Mouse (Mus musculus) kidney, postnatal 0 days (tissue): ENCODE measurements at regions not wholly inside any gene's neighbourhood (a gene's known extent, or its start where the extent isn't known, plus 50 kb on each side); places are given as distances from the start of the nearest gene placed in this dataset.

Source experiments
- ATAC-seq: fragments of 200-750 bp; cut with Nextera tagmentation; replicated peaks from 2 replicates; pipeline ENCODE4 v1.8.0; 2017; ENCODE audit warnings: low read depth, moderate number of reproducible peaks, moderate TSS enrichment, moderate library complexity; ENCODE audit not compliant: low FRiP score
- DNase-seq: peaks from one replicate; pipeline ENCODE4 v3.0.0-alpha.2; 2016; ENCODE audit warnings: low spot score
- H3K27ac ChIP-seq: fragments of 300-500 bp; sonication (generic); 2 replicates; pipeline ENCODE4 v1.5.1; 2014; ENCODE audit warnings: mild to moderate bottlenecking
- H3K27me3 ChIP-seq: fragments of 300-500 bp; sonication (generic); 2 replicates; pipeline ENCODE4 v1.6.1; 2014; ENCODE audit warnings: low read length, mixed read lengths; ENCODE audit not compliant: insufficient read depth
- H3K36me3 ChIP-seq: fragments of 300-500 bp; sonication (generic); 2 replicates; pipeline ENCODE4 v1.6.1; 2014; ENCODE audit warnings: low read length, mixed read lengths; ENCODE audit not compliant: insufficient read depth
- H3K4me1 ChIP-seq: fragments of 300-500 bp; sonication (generic); replicated peaks from 2 replicates; pipeline ENCODE4 v1.6.1; 2014; ENCODE audit warnings: antibody characterized with exemption, low read length, mixed read lengths; ENCODE audit not compliant: insufficient read depth
- H3K4me2 ChIP-seq: fragments of 300-500 bp; sonication (generic); 2 replicates; pipeline ENCODE4 v1.6.1; 2014; ENCODE audit warnings: mild to moderate bottlenecking, low read length, moderate library complexity, mixed read lengths
- H3K4me3 ChIP-seq: fragments of 300-500 bp; sonication (generic); replicated peaks from 2 replicates; pipeline ENCODE4 v1.5.1; 2014; ENCODE audit warnings: low read depth, low read length
- H3K9ac ChIP-seq: fragments of 300-500 bp; sonication (generic); 2 replicates; pipeline ENCODE4 v1.6.1; 2014; ENCODE audit warnings: low read depth, low read length
- H3K9me3 ChIP-seq: fragments of 300-500 bp; sonication (generic); replicated peaks from 2 replicates; pipeline ENCODE4 v1.6.1; 2016; ENCODE audit warnings: low read length, inconsistent platforms, mixed read lengths
- CTCF ChIP-seq: IDR thresholded peaks from 2 replicates; pipeline ENCODE4 v1.5.1; 2016; ENCODE audit warnings: antibody characterized with exemption, low read depth, mild to moderate bottlenecking, moderate library complexity
- WGBS: fragments of 180-500 bp; shearing (Covaris S2); extraction: QIAGEN DNeasy Blood & Tissue Kit; methylation state at CpG from one replicate; pipeline ENCODE4 v1.1.7; 2014; 5-methylcytosine and 5-hydroxymethylcytosine counted together

- H3K9ac ChIP-seq = no peak overlapping the region
- H3K27ac ChIP-seq = no peak overlapping the region
- DNase-seq (no peak), ATAC-seq (no peak)
- H3K9me3 ChIP-seq = no peaks in the 10 kb centered on the region
- TF ChIP-seq CTCF = no peak
- no peaks in the 10 kb centered on the region for H3K27me3 ChIP-seq
- H3K4me2 ChIP-seq = no peak overlapping the region
- no peaks in the 10 kb centered on the region for H3K36me3 ChIP-seq
- no peaks in the 10 kb centered on the region for H3K4me1 ChIP-seq
- H3K4me3 ChIP-seq = no peak overlapping the region
- 10% methylated on average over 10 of the region's 10 CpGs for WGBS
Measured at GRCm38 (mm10) chr3:99665902-99666768, 219.1 kb upstream of the Spag17 start.

GRCm38 (mm10) chr3:99674145-99674544 is 211.1 kb upstream of the Spag17 start:
- no peaks in the 10 kb centered on the region for H3K4me1 ChIP-seq
- no peak overlapping the region for H3K4me3 ChIP-seq
- ATAC-seq (no peak), DNase-seq (no peak)
- TF ChIP-seq CTCF = no peak
- H3K9me3 ChIP-seq = no peaks in the 10 kb centered on the region
- no peaks in the 10 kb centered on the region for H3K27me3 ChIP-seq
- no peak overlapping the region for H3K27ac ChIP-seq
- WGBS = 94% methylated on average over 2 of the region's 2 CpGs
- H3K9ac ChIP-seq = no peak overlapping the region
- H3K36me3 ChIP-seq = no peaks in the 10 kb centered on the region
- H3K4me2 ChIP-seq = no peak overlapping the region

DNA sequence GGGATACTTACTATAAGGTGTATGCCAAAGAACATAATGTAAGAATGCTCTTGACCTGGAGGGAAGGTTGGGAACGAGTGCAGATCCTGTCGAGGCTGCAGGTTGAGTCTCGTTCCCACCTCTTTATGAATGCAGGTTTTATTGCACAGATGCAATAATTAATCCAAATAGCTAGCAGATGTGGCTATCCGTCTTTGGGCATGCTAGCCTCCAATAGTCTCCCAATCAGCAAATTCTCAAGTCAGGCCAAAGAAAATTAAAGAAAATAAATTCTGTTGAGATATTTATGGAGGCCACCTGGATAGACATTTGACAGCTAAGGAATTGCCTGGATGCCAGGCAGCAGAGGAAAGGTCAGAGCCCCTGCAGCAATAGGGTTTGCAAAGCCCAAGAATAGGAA is 175.7 kb upstream of the Spag17 start:
- DNase-seq (no peak), ATAC-seq (no peak)
- H3K4me2 ChIP-seq = no peak overlapping the region
- H3K27me3 ChIP-seq = no peaks in the 10 kb centered on the region
- 66% methylated on average over 4 of the region's 4 CpGs for WGBS
- H3K9ac ChIP-seq = no peak overlapping the region
- H3K36me3 ChIP-seq = no peaks in the 10 kb centered on the region
- H3K27ac ChIP-seq = no peak overlapping the region
- H3K9me3 ChIP-seq = no peaks in the 10 kb centered on the region
- H3K4me3 ChIP-seq = no peak overlapping the region
- H3K4me1 ChIP-seq = no peaks in the 10 kb centered on the region
- TF ChIP-seq CTCF = no peak

DNA sequence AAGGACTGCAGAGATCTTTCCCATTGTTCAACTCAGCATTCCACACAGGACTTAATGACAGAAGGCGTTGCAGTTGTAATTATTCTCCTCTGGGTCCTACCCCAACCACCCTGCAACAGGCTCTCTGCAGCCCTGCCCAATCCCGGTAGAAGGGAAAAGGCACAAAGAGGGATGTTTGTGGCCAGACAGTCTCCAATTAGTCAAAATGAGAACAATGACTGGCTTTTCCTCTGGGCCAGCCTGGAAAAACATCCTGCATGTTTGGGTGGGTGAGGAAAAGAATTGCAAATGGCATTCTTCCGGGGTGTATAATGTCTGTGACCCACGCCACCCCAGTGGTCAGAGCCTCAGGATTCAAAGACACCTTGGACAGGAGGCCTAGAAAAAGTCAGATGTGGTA is 168.8 kb upstream of the Spag17 start:
- H3K4me1 ChIP-seq = no peaks in the 10 kb centered on the region
- ATAC-seq (no peak), DNase-seq (no peak)
- no peaks in the 10 kb centered on the region for H3K27me3 ChIP-seq
- no peak overlapping the region for H3K9ac ChIP-seq
- no peaks in the 10 kb centered on the region for H3K36me3 ChIP-seq
- no peaks in the 10 kb centered on the region for H3K9me3 ChIP-seq
- no peak overlapping the region for H3K27ac ChIP-seq
- TF ChIP-seq CTCF = no peak
- 58% methylated on average over 4 of the region's 4 CpGs for WGBS
- H3K4me2 ChIP-seq = no peak overlapping the region
- H3K4me3 ChIP-seq = no peak overlapping the region

GRCm38 (mm10) chr3:99738093-99738803 is 147.0 kb upstream of the Spag17 start:
- H3K27ac ChIP-seq = no peak overlapping the region
- H3K9ac ChIP-seq = no peak overlapping the region
- no peaks in the 10 kb centered on the region for H3K9me3 ChIP-seq
- no peaks in the 10 kb centered on the region for H3K4me1 ChIP-seq
- WGBS = 71% methylated on average over 3 of the region's 3 CpGs
- no peak for DNase-seq
- no peak overlapping the region for H3K4me3 ChIP-seq
- no peak overlapping the region for H3K4me2 ChIP-seq
- no peaks in the 10 kb centered on the region for H3K36me3 ChIP-seq
- no peaks in the 10 kb centered on the region for H3K27me3 ChIP-seq
- ATAC-seq = no peak
- no peak for TF ChIP-seq CTCF

DNA sequence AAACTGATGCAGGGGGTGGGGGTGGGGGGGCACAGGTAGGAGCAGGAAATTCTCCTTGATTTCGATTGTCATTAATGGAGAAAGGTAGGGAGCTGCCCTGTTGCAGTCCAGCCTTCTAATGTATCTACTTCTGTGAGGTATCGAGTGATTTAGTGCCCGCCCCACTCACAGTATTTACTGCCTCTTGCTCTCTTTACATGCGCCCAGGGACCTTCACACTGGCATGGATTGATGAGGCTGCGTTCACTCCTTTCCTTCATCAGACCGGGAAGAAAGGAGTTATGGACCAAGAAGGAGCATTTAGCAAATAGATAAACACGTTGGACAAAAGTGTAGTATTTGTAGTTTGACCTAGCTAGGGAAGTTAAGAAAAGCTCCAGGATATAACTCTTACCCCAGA is 145.6 kb upstream of the Spag17 start:
- no peak overlapping the region for H3K4me2 ChIP-seq
- no peak for ATAC-seq
- H3K27ac ChIP-seq = no peak overlapping the region
- no peak for TF ChIP-seq CTCF
- no peaks in the 10 kb centered on the region for H3K27me3 ChIP-seq
- H3K4me1 ChIP-seq = no peaks in the 10 kb centered on the region
- no peaks in the 10 kb centered on the region for H3K9me3 ChIP-seq
- peak; percentile 30 for DNase-seq
- WGBS = 14% methylated on average over 7 of the region's 7 CpGs
- no peak overlapping the region for H3K9ac ChIP-seq
- H3K4me3 ChIP-seq = no peak overlapping the region
- H3K36me3 ChIP-seq = no peaks in the 10 kb centered on the region
